Mouse (Mus musculus): Measurements from ENCODE around the gene Wbp4.

- TF ChIP-seq POLR2A (IDR thresholded peaks at IDR 0.05; ENCODE audit: borderline replicate concordance, extremely low read depth, insufficient read depth, insufficient read length, poor library complexity, severe bottlenecking) (no peak), CTCF (IDR thresholded peaks at IDR 0.05; ENCODE audit: borderline replicate concordance, extremely low read depth, insufficient read depth, insufficient read length) (no peak)
These were observed 34.9 kb upstream of the Wbp4 start for GRCm38 (mm10) chr14:79516243-79516610.

All from brain, embryonic 14.5 days (tissue).